Comparison of ENCODE assay signal across 20 mouse cellular contexts in genomic region chr2:84761840-84762239, GRCm38 (mm10). TPM values are rescaled to one million over a fixed set of nuclear protein-coding genes. Genes with fewer than 3 reads are reported as not detected.
"Had no signal": no experiment of that assay in that cellular context is flagged by ENCODE, and none has a peak within 500 bp of the region (broad histone marks: within the 10 kb centered on the region; RNA-seq: fewer than 3 reads in every experiment).

No protein-coding gene starts in this region.

- H3K9me3 ChIP-seq: megakaryocyte, embryonic 14.5 days; midbrain, embryonic 10.5 days; midbrain, embryonic 13.5 days; neural tube, embryonic 13.5 days had no signal

- H3K4me3 ChIP-seq: left cerebral cortex, adult 2 months; megakaryocyte, embryonic 14.5 days; midbrain, embryonic 10.5 days; midbrain, embryonic 13.5 days; myocyte; neural tube, embryonic 13.5 days had no signal

- H3K27me3 ChIP-seq: midbrain, embryonic 13.5 days; neural tube, embryonic 13.5 days had no signal

- DNase-seq: kidney, postnatal 25 days; layer of hippocampus, postnatal 36 days; lung, adult 2 months; lung, postnatal 36 days; retina, postnatal 1 day; right cerebral cortex, postnatal 25 days; thymus, adult 18-20 months; thymus, postnatal 36 days had no signal

- ATAC-seq: intestine, postnatal 0 days; midbrain, embryonic 13.5 days; midbrain, embryonic 16.5 days had no signal

- H3K4me1 ChIP-seq: midbrain, embryonic 13.5 days; neural tube, embryonic 13.5 days had no signal

- H3K9ac ChIP-seq: liver, embryonic 14.5 days; midbrain, embryonic 13.5 days; neural tube, embryonic 13.5 days had no signal

- H3K4me2 ChIP-seq: midbrain, embryonic 13.5 days; neural tube, embryonic 13.5 days had no signal

- H3K27ac ChIP-seq: kidney, postnatal 0 days; left cerebral cortex, adult 2 months; liver, embryonic 14.5 days; midbrain, embryonic 10.5 days; midbrain, embryonic 13.5 days; neural tube, embryonic 13.5 days had no signal

RNA-seq across cellular contexts. Expression of gene Serping1, which starts 13.4 kb away (rescaled TPM):
- total RNA-seq: monocyte, adult 5-6 weeks; neutrophil, adult 5-6 weeks had no signal

RNA-seq across cellular contexts. Expression of gene Gm19426, which starts 18.4 kb away (rescaled TPM):
- total RNA-seq: monocyte, adult 5-6 weeks; neutrophil, adult 5-6 weeks had no signal

RNA-seq across cellular contexts. Expression of gene Ypel4, which starts 28.0 kb away (rescaled TPM):
- total RNA-seq: monocyte, adult 5-6 weeks had no signal
